Mouse (Mus musculus) limb, embryonic 10.5 days (tissue): ENCODE measurements around the gene Lrsam1. TPM values are rescaled to one million over a fixed set of nuclear protein-coding genes. Genes with fewer than 3 reads are reported as not detected.

Source experiments
- DNase-seq: peaks from one replicate; pipeline ENCODE4 v3.0.0-alpha.2; 2017; ENCODE audit warnings: low spot score
- H3K27ac ChIP-seq: fragments of 300-500 bp; sonication (generic); 2 replicates; pipeline ENCODE4 v1.5.1; 2016; ENCODE audit warnings: mild to moderate bottlenecking
- H3K27me3 ChIP-seq: fragments of 300-500 bp; sonication (generic); 2 replicates; pipeline ENCODE4 v1.6.1; 2016; ENCODE audit warnings: low read depth, mild to moderate bottlenecking; ENCODE audit not compliant: poor library complexity, severe bottlenecking
- H3K36me3 ChIP-seq: fragments of 300-500 bp; sonication (generic); 2 replicates; pipeline ENCODE4 v1.6.1; 2016; ENCODE audit warnings: mild to moderate bottlenecking, moderate library complexity
- H3K4me1 ChIP-seq: fragments of 300-500 bp; sonication (generic); 2 replicates; pipeline ENCODE4 v1.6.1; 2016
- H3K4me3 ChIP-seq: fragments of 300-500 bp; sonication (generic); 2 replicates; pipeline ENCODE4 v1.5.1; 2016; ENCODE audit warnings: mild to moderate bottlenecking, moderate library complexity
- H3K9me3 ChIP-seq: fragments of 300-500 bp; sonication (generic); replicated peaks from 2 replicates; pipeline ENCODE4 v1.6.1; 2016; ENCODE audit warnings: mild to moderate bottlenecking
- WGBS: fragments of 180-500 bp; shearing (Covaris S2); methylation state at CpG from one replicate; pipeline ENCODE4 v1.1.7; 2016; 5-methylcytosine and 5-hydroxymethylcytosine counted together
- polyA plus RNA-seq: library from polyadenylated mRNA; unstranded; fragments of >200 nt; fragmentation: Nextera tagmentation; extraction: Ambion mirVana; gene quantifications from 2 replicates; pipeline ENCODE4 v1.2.1, GENCODE M21; 2016

The Lrsam1 gene
- polyA plus RNA-seq, 1 experiment from 2014 or later, result 7.5 TPM

- no peak for DNase-seq
- Histone ChIP-seq H3K4me1 (peaks cover 11% of the 10 kb centered on the region), H3K36me3 (peaks cover 27% of the 10 kb centered on the region), H3K9me3 (no peaks in the 10 kb centered on the region), H3K27ac (no peak overlapping the region; the same call in 1 of the 2 replicates), H3K27me3 (no peaks in the 10 kb centered on the region), H3K4me3 (no peak overlapping the region)
- 90% methylated on average over 19 of the region's 19 CpGs for WGBS
Observed at GRCm38 (mm10) chr2:32928947-32929829, 32.2 kb downstream of the Lrsam1 start.

GRCm38 (mm10) chr2:32928235-32928946 is 33.0 kb downstream of the Lrsam1 start:
- H3K4me1 ChIP-seq, result peaks cover 14% of the 10 kb centered on the region
- whole genome bisulfite sequencing, result 28% methylated on average over 10 of the region's 10 CpGs
- no peaks in the 10 kb centered on the region for H3K27me3 ChIP-seq
- peak overlapping the region; percentile 61; the same call in 1 of the 2 replicates for H3K27ac ChIP-seq
- DNase-seq, result peak; percentile 76
- no peak overlapping the region for H3K4me3 ChIP-seq
- H3K9me3 ChIP-seq, result no peaks in the 10 kb centered on the region
- peaks cover 27% of the 10 kb centered on the region for H3K36me3 ChIP-seq

- H3K9me3 ChIP-seq, result no peaks in the 10 kb centered on the region
- WGBS, result 81% methylated on average over 15 of the region's 15 CpGs
- no peaks in the 10 kb centered on the region for H3K27me3 ChIP-seq
- peak overlapping the region; percentile 61; the same call in 1 of the 2 replicates for H3K27ac ChIP-seq
- DNase-seq, result no peak
- peaks cover 14% of the 10 kb centered on the region for H3K4me1 ChIP-seq
- no peak overlapping the region for H3K4me3 ChIP-seq
- peaks cover 28% of the 10 kb centered on the region for H3K36me3 ChIP-seq
Observed at GRCm38 (mm10) chr2:32927624-32928234, 33.7 kb downstream of the Lrsam1 start.

GRCm38 (mm10) chr2:32926330-32927075 is 34.9 kb downstream of the Lrsam1 start:
- no peak for DNase-seq
- H3K36me3 ChIP-seq, result peaks cover 40% of the 10 kb centered on the region

GRCm38 (mm10) chr2:32924306-32924844 is 37.0 kb downstream of the Lrsam1 start:
- DNase-seq, result no peak
- H3K4me1 ChIP-seq, result peaks cover 17% of the 10 kb centered on the region
- WGBS, result 79% methylated on average over 10 of the region's 10 CpGs
- H3K27ac ChIP-seq, result peak overlapping the region; percentile 46; the same call in 1 of the 2 replicates
- no peaks in the 10 kb centered on the region for H3K9me3 ChIP-seq
- peaks cover 62% of the 10 kb centered on the region for H3K36me3 ChIP-seq
- no peaks in the 10 kb centered on the region for H3K27me3 ChIP-seq
- no peak overlapping the region for H3K4me3 ChIP-seq

More at GRCm38 (mm10) chr2:32926330-32927075, 34.9 kb downstream of the Lrsam1 start:
- Histone ChIP-seq H3K4me3 (no peak overlapping the region), H3K9me3 (no peaks in the 10 kb centered on the region), H3K27me3 (no peaks in the 10 kb centered on the region), H3K4me1 (peaks cover 14% of the 10 kb centered on the region), H3K27ac (no peak overlapping the region)
- 95% methylated on average over 12 of the region's 12 CpGs for WGBS

- H3K36me3 ChIP-seq, result peaks cover 68% of the 10 kb centered on the region
- peaks cover 24% of the 10 kb centered on the region for H3K4me1 ChIP-seq
- H3K27me3 ChIP-seq, result no peaks in the 10 kb centered on the region
- H3K9me3 ChIP-seq, result no peaks in the 10 kb centered on the region
- H3K4me3 ChIP-seq, result no peak overlapping the region
- 0 out of 2 replicates have a peak overlapping the region, but pooled peaks have one; percentile 20 for H3K27ac ChIP-seq
- no peak for DNase-seq
- 94% methylated on average over 24 of the region's 24 CpGs for WGBS
Observed at GRCm38 (mm10) chr2:32923551-32924250, 37.7 kb downstream of the Lrsam1 start.

GRCm38 (mm10) chr2:32922564-32922963 is 38.9 kb downstream of the Lrsam1 start:
- 91% methylated on average over 13 of the region's 13 CpGs for whole genome bisulfite sequencing
- H3K36me3 ChIP-seq, result peaks cover 75% of the 10 kb centered on the region

GRCm38 (mm10) chr2:32921801-32922380 is 39.5 kb downstream of the Lrsam1 start:
- Histone ChIP-seq H3K9me3 (no peaks in the 10 kb centered on the region), H3K4me3 (no peak overlapping the region), H3K27me3 (no peaks in the 10 kb centered on the region), H3K36me3 (peaks cover 75% of the 10 kb centered on the region), H3K27ac (peak overlapping the region; percentile 7; the same call in 1 of the 2 replicates), H3K4me1 (peaks cover 34% of the 10 kb centered on the region)
- 92% methylated on average over 15 of the region's 15 CpGs for WGBS
- DNase-seq, result no peak

More at GRCm38 (mm10) chr2:32922564-32922963, 38.9 kb downstream of the Lrsam1 start:
- H3K9me3 ChIP-seq, result no peaks in the 10 kb centered on the region
- H3K27me3 ChIP-seq, result no peaks in the 10 kb centered on the region
- DNase-seq, result no peak
- H3K27ac ChIP-seq, result 0 out of 2 replicates have a peak overlapping the region, but pooled peaks have one; percentile 7
- peaks cover 27% of the 10 kb centered on the region for H3K4me1 ChIP-seq
- H3K4me3 ChIP-seq, result no peak overlapping the region

- H3K4me3 ChIP-seq, result no peak overlapping the region
- no peaks in the 10 kb centered on the region for H3K27me3 ChIP-seq
- 93% methylated on average over 7 of the region's 7 CpGs for WGBS
- H3K4me1 ChIP-seq, result peaks cover 34% of the 10 kb centered on the region
- H3K9me3 ChIP-seq, result no peaks in the 10 kb centered on the region
- DNase-seq, result no peak
- H3K36me3 ChIP-seq, result peaks cover 77% of the 10 kb centered on the region
- no peak overlapping the region for H3K27ac ChIP-seq
Observed at GRCm38 (mm10) chr2:32921235-32921634, 40.2 kb downstream of the Lrsam1 start.

- Histone ChIP-seq H3K9me3 (no peaks in the 10 kb centered on the region), H3K27ac (peak overlapping the region; percentile 87), H3K27me3 (no peaks in the 10 kb centered on the region), H3K4me3 (no peak overlapping the region), H3K36me3 (peaks cover 69% of the 10 kb centered on the region), H3K4me1 (peaks cover 48% of the 10 kb centered on the region)
- DNase-seq, result peak; percentile 67
- 48% methylated on average over 9 of the region's 9 CpGs for WGBS
Observed at GRCm38 (mm10) chr2:32918391-32918790, 43.0 kb downstream of the Lrsam1 start.

GRCm38 (mm10) chr2:32917526-32917925 is 43.9 kb downstream of the Lrsam1 start:
- H3K4me3 ChIP-seq, result no peak overlapping the region
- WGBS, result 88% methylated on average over 11 of the region's 11 CpGs
- no peaks in the 10 kb centered on the region for H3K9me3 ChIP-seq
- no peak for DNase-seq
- peak overlapping the region; percentile 87 for H3K27ac ChIP-seq
- H3K27me3 ChIP-seq, result no peaks in the 10 kb centered on the region
- peaks cover 48% of the 10 kb centered on the region for H3K4me1 ChIP-seq
- H3K36me3 ChIP-seq, result peaks cover 68% of the 10 kb centered on the region
